Mouse (Mus musculus) hindbrain, embryonic 13.5 days (tissue): ENCODE results near the gene Fbxo34. TPM values are rescaled to one million over a fixed set of nuclear protein-coding genes. Genes with fewer than 3 reads are reported as not detected.

Experiments
- ATAC-seq: fragments of 200-750 bp; cut with Nextera tagmentation; 2 replicates; pipeline ENCODE4 v1.8.0; 2017; ENCODE audit warnings: moderate TSS enrichment; ENCODE audit not compliant: low FRiP score
- H3K27ac ChIP-seq: fragments of 300-500 bp; sonication (generic); 2 replicates; pipeline ENCODE4 v1.5.1; 2015; ENCODE audit warnings: inconsistent platforms, mild to moderate bottlenecking, moderate library complexity
- H3K27me3 ChIP-seq: fragments of 300-500 bp; sonication (generic); 2 replicates; pipeline ENCODE4 v1.6.1; 2015; ENCODE audit warnings: mild to moderate bottlenecking, inconsistent platforms
- H3K36me3 ChIP-seq: fragments of 300-500 bp; sonication (generic); 2 replicates; pipeline ENCODE4 v1.6.1; 2015; ENCODE audit warnings: mild to moderate bottlenecking, inconsistent platforms
- H3K4me1 ChIP-seq: fragments of 300-500 bp; sonication (generic); replicated peaks from 2 replicates; pipeline ENCODE4 v1.6.1; 2015; ENCODE audit warnings: inconsistent platforms
- H3K4me2 ChIP-seq: fragments of 300-500 bp; sonication (generic); 2 replicates; pipeline ENCODE4 v1.6.1; 2015; ENCODE audit warnings: inconsistent platforms, mild to moderate bottlenecking, moderate library complexity
- H3K4me3 ChIP-seq: fragments of 300-500 bp; sonication (generic); 2 replicates; pipeline ENCODE4 v1.5.1; 2015; ENCODE audit warnings: mild to moderate bottlenecking, inconsistent platforms
- H3K9ac ChIP-seq: fragments of 300-500 bp; sonication (generic); 2 replicates; pipeline ENCODE4 v1.6.1; 2015; ENCODE audit warnings: mild to moderate bottlenecking, inconsistent platforms
- H3K9me3 ChIP-seq: fragments of 300-500 bp; sonication (generic); 2 replicates; pipeline ENCODE4 v1.6.1; 2016; ENCODE audit warnings: inconsistent platforms
- WGBS: fragments of 180-500 bp; shearing (Covaris S2); methylation state at CpG from one replicate; pipeline ENCODE4 v1.1.7; 2015; 5-methylcytosine and 5-hydroxymethylcytosine counted together
- polyA plus RNA-seq: library from polyadenylated mRNA; unstranded; fragments of >200 nt; fragmentation: Nextera tagmentation; extraction: Ambion mirVana; gene quantifications from 2 replicates; pipeline ENCODE4 v1.2.1, GENCODE M21; 2015

Gene Fbxo34
- polyA plus RNA-seq, 1 experiment from 2014 or later = 26.3 TPM

DNA sequence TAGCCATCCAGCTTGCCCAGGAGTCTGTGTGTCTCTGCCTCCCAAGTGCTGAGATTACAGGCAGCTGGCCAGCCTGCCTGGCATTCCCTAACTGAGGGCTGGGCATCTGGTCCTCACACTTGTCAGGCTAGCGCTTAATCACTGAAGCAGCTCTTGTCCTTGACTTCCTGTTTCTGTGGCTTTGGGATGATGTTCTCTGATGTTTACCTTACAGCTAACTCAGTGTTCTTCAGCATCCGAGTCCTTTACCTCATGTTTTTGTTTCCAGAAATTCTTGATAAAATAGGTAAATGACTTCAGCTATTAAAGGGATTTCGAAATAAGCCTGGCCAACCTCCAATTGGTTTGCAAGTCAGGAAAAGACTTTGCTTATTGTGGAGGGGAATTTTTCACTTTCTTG, 53.8 kb downstream of the Fbxo34 start:
- H3K9me3 ChIP-seq = no peaks in the 10 kb centered on the region
- H3K27ac ChIP-seq = no peak overlapping the region
- no peak overlapping the region for H3K4me3 ChIP-seq
- H3K27me3 ChIP-seq = no peaks in the 10 kb centered on the region
- WGBS = 95% methylated on average over 3 of the region's 3 CpGs
- no peak for ATAC-seq
- peaks cover 7% of the 10 kb centered on the region; the same call in 1 of the 2 replicates for H3K36me3 ChIP-seq
- H3K4me1 ChIP-seq = no peaks in the 10 kb centered on the region
- no peak overlapping the region for H3K4me2 ChIP-seq
- no peak overlapping the region for H3K9ac ChIP-seq

GRCm38 (mm10) chr14:47506676-47507075, 56.5 kb downstream of the Fbxo34 start:
- 95% methylated on average over 5 of the region's 5 CpGs for WGBS
- no peak for ATAC-seq
- Histone ChIP-seq H3K4me3 (no peak overlapping the region), H3K27me3 (no peaks in the 10 kb centered on the region), H3K4me2 (no peak overlapping the region), H3K9ac (no peak overlapping the region), H3K9me3 (no peaks in the 10 kb centered on the region), H3K27ac (no peak overlapping the region), H3K36me3 (peaks cover 7% of the 10 kb centered on the region; the same call in 1 of the 2 replicates), H3K4me1 (no peaks in the 10 kb centered on the region)

GRCm38 (mm10) chr14:47508035-47508434, 57.8 kb downstream of the Fbxo34 start:
- Histone ChIP-seq H3K4me1 (no peaks in the 10 kb centered on the region), H3K27ac (no peak overlapping the region), H3K9ac (no peak overlapping the region), H3K36me3 (peaks cover 7% of the 10 kb centered on the region; the same call in 1 of the 2 replicates), H3K9me3 (no peaks in the 10 kb centered on the region), H3K27me3 (no peaks in the 10 kb centered on the region), H3K4me3 (no peak overlapping the region), H3K4me2 (no peak overlapping the region)
- ATAC-seq = no peak

DNA sequence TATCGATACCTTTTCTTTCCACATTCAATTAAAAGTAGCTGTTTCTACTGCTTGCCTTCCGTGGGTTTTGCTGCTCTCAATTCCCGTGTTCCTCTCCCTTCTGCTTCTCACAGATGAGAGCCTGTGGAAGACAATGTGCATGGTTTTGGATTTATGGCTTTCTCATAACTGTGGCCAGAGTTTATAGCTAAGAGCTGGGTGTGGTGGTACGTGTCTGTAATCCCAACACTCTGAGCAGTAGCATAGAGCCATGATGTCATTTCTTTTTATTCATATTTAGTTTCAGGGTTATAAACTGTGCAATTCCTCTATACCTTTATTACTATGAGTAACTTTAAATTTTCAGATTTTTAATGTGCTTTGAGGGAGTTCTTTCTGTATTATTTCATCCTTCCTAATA, 60.0 kb downstream of the Fbxo34 start:
- Histone ChIP-seq H3K27ac (no peak overlapping the region), H3K27me3 (no peaks in the 10 kb centered on the region), H3K9me3 (no peaks in the 10 kb centered on the region), H3K4me2 (no peak overlapping the region), H3K4me3 (no peak overlapping the region), H3K9ac (no peak overlapping the region), H3K4me1 (no peaks in the 10 kb centered on the region), H3K36me3 (peaks cover 6% of the 10 kb centered on the region; the same call in 1 of the 2 replicates)
- no peak for ATAC-seq
- 92% methylated on average over 4 of the region's 4 CpGs for WGBS

DNA sequence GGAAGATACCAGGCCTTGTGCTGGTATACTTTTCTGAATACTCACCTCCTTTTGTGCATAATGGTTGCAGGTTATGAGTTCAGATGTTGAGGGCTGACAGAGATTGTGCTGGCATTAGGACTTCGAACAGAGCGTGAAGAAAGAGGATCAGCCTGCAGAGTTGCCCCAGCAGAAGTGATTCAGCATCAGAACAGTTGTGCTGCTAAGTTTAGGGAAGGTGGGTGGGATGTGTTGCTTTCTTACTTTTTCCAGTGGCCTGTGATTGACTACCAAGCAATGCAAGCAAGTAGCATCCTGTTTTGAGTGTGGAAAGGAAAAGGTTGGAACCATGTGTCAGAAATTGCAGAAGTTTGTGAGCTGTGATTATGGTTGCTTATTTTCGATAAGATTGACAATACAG, 63.4 kb downstream of the Fbxo34 start:
- no peaks in the 10 kb centered on the region for H3K4me1 ChIP-seq
- no peaks in the 10 kb centered on the region for H3K36me3 ChIP-seq
- no peaks in the 10 kb centered on the region for H3K27me3 ChIP-seq
- no peak overlapping the region for H3K4me2 ChIP-seq
- no peak overlapping the region for H3K4me3 ChIP-seq
- no peak overlapping the region for H3K27ac ChIP-seq
- ATAC-seq = no peak
- no peak overlapping the region for H3K9ac ChIP-seq
- no peaks in the 10 kb centered on the region for H3K9me3 ChIP-seq
- 91% methylated on average over 3 of the region's 3 CpGs for WGBS

- no peak overlapping the region for H3K27ac ChIP-seq
- WGBS = 68% methylated on average over 7 of the region's 7 CpGs
Measured at GRCm38 (mm10) chr14:47514816-47515453, 64.7 kb downstream of the Fbxo34 start.

DNA sequence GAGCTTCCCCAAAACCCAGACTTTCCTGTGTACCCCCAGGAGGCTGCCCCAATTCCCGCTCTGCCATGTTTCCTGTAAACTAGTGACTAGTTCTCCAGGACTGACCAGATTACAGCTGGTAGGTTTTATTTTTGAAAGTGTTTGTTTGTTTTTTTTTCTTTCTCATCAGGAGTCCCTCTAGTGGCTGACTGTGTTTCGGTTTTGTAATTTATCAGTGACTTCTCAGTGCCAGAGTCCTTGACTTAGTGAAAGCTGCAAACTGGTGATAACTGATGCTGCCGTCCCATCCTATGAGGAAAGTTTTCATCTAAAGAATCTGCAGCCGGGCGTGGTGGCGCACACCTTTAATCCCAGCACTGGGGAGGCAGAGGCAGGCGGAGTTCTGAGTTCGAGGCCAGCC, 65.4 kb downstream of the Fbxo34 start:
- WGBS = 92% methylated on average over 8 of the region's 8 CpGs
- no peak for ATAC-seq

More at GRCm38 (mm10) chr14:47514816-47515453, 64.7 kb downstream of the Fbxo34 start:
- Histone ChIP-seq H3K36me3 (no peaks in the 10 kb centered on the region), H3K4me3 (no peak overlapping the region), H3K9me3 (no peaks in the 10 kb centered on the region), H3K27me3 (no peaks in the 10 kb centered on the region), H3K4me1 (no peaks in the 10 kb centered on the region), H3K4me2 (no peak overlapping the region), H3K9ac (no peak overlapping the region)
- no peak for ATAC-seq

DNA sequence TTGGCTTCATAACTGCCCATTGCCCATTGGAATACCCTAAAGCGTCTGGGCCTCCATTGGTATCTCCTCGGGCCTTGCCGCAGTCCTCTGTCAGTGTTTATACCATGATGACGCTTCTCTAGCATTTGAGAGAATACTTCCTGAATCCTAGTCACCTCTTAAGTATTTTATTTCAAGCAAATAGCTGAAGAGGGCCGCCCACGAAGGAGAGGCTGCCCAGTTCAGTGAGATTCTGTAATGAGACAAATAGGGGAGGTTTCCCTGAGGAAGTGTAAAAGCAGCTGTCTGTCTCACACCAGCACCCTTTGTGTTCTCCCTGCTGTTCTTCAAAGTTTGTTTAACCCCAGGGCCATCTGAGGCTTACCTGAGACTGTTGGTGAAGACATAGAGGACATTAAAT, 66.5 kb downstream of the Fbxo34 start:
- WGBS = 90% methylated on average over 6 of the region's 6 CpGs
- no peaks in the 10 kb centered on the region for H3K4me1 ChIP-seq
- no peak for ATAC-seq

More for the DNA sequence above, 65.4 kb downstream of the Fbxo34 start:
- Histone ChIP-seq H3K4me1 (no peaks in the 10 kb centered on the region), H3K9me3 (no peaks in the 10 kb centered on the region), H3K9ac (no peak overlapping the region), H3K4me3 (no peak overlapping the region), H3K27me3 (no peaks in the 10 kb centered on the region), H3K27ac (no peak overlapping the region), H3K4me2 (no peak overlapping the region), H3K36me3 (no peaks in the 10 kb centered on the region)

GRCm38 (mm10) chr14:47518619-47519018, 68.4 kb downstream of the Fbxo34 start:
- H3K4me2 ChIP-seq = no peak overlapping the region
- no peaks in the 10 kb centered on the region for H3K27me3 ChIP-seq
- no peaks in the 10 kb centered on the region for H3K9me3 ChIP-seq
- no peak for ATAC-seq
- no peaks in the 10 kb centered on the region for H3K4me1 ChIP-seq
- no peak overlapping the region for H3K9ac ChIP-seq
- WGBS = 95% methylated on average over 6 of the region's 6 CpGs
- no peaks in the 10 kb centered on the region for H3K36me3 ChIP-seq
- H3K27ac ChIP-seq = no peak overlapping the region
- no peak overlapping the region for H3K4me3 ChIP-seq

More for the DNA sequence above, 66.5 kb downstream of the Fbxo34 start:
- Histone ChIP-seq H3K4me3 (no peak overlapping the region), H3K36me3 (no peaks in the 10 kb centered on the region), H3K9me3 (no peaks in the 10 kb centered on the region), H3K9ac (no peak overlapping the region), H3K27me3 (no peaks in the 10 kb centered on the region), H3K27ac (no peak overlapping the region), H3K4me2 (no peak overlapping the region)

GRCm38 (mm10) chr14:47520751-47521449, 70.7 kb downstream of the Fbxo34 start:
- 86% methylated on average over 13 of the region's 13 CpGs for WGBS
- no peak for ATAC-seq
- Histone ChIP-seq H3K4me1 (no peaks in the 10 kb centered on the region), H3K27ac (no peak overlapping the region), H3K9me3 (no peaks in the 10 kb centered on the region), H3K4me2 (no peak overlapping the region), H3K36me3 (no peaks in the 10 kb centered on the region), H3K9ac (no peak overlapping the region), H3K27me3 (no peaks in the 10 kb centered on the region), H3K4me3 (no peak overlapping the region)

DNA sequence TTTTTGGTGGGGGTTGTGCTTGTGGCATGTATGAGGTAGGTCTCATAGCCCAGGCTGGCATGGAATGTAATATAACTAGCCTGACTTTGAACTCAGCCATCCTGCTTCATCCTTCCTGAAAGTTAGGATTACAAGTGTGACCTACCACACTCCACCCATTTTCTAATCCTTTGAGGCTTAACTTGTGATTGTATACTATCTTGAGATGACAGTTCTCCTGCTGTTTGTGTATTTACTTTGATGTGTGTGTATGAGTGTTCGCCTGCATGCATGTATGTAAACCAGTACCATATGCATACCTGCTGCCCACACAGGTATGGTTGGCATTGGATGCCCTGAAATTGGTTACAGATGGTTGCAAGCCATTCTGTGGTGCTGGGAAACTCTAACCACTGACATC, 71.4 kb downstream of the Fbxo34 start:
- no peaks in the 10 kb centered on the region for H3K36me3 ChIP-seq
- H3K4me1 ChIP-seq = no peaks in the 10 kb centered on the region
- no peak overlapping the region for H3K9ac ChIP-seq
- H3K9me3 ChIP-seq = no peaks in the 10 kb centered on the region
- WGBS = 87% methylated on average over 1 of the region's 1 CpGs
- no peak overlapping the region for H3K4me2 ChIP-seq
- H3K27me3 ChIP-seq = no peaks in the 10 kb centered on the region
- H3K27ac ChIP-seq = no peak overlapping the region
- no peak for ATAC-seq
- H3K4me3 ChIP-seq = no peak overlapping the region

- Histone ChIP-seq H3K4me2 (no peak overlapping the region), H3K27me3 (no peaks in the 10 kb centered on the region), H3K27ac (no peak overlapping the region), H3K9ac (no peak overlapping the region), H3K9me3 (no peaks in the 10 kb centered on the region), H3K36me3 (peaks cover under 1% of the 10 kb centered on the region; the same call in 1 of the 2 replicates), H3K4me3 (no peak overlapping the region), H3K4me1 (no peaks in the 10 kb centered on the region)
- 90% methylated on average over 7 of the region's 7 CpGs for WGBS
- no peak for ATAC-seq
Measured at GRCm38 (mm10) chr14:47522301-47522700, 72.1 kb downstream of the Fbxo34 start.

DNA sequence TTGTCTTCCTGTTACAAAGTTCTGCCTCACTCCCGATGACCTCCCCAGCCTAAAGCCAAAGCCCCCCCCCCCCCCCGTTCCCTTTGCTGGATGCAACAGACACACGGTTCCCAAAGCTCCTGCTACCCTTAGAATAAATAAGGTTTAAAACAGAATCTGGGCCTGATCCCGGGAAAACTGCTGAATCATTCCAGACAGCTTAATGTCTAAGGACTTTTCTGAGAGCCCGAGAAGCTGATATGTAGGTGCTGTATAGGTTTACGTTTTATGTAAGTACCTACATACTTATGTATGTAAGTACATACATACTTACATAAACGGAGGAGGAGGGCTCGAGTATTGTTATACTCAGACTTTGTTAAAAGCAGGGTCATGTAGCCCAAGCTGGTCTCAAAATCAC, 75.2 kb downstream of the Fbxo34 start:
- no peak overlapping the region for H3K4me2 ChIP-seq
- no peak overlapping the region for H3K9ac ChIP-seq
- no peak overlapping the region for H3K27ac ChIP-seq
- H3K4me1 ChIP-seq = no peaks in the 10 kb centered on the region
- H3K9me3 ChIP-seq = no peaks in the 10 kb centered on the region
- no peak for ATAC-seq
- no peak overlapping the region for H3K4me3 ChIP-seq
- H3K36me3 ChIP-seq = peaks cover 9% of the 10 kb centered on the region
- WGBS = 81% methylated on average over 8 of the region's 8 CpGs
- no peaks in the 10 kb centered on the region for H3K27me3 ChIP-seq
